Mouse (Mus musculus) limb, embryonic 15.5 days (tissue): ENCODE data around the gene Cnksr3. TPM values are rescaled to one million over a fixed set of nuclear protein-coding genes. Genes with fewer than 3 reads are reported as not detected.

Experiments
- ATAC-seq: fragments of 200-750 bp; cut with Nextera tagmentation; 2 replicates; pipeline ENCODE4 v1.8.0; 2017; ENCODE audit warnings: low read depth, moderate TSS enrichment; ENCODE audit not compliant: insufficient number of reproducible peaks, low FRiP score, low TSS enrichment
- H3K27ac ChIP-seq: fragments of 300-500 bp; sonication (generic); 2 replicates; pipeline ENCODE4 v1.5.1; 2015; ENCODE audit warnings: moderate library complexity, mild to moderate bottlenecking, inconsistent platforms
- H3K27me3 ChIP-seq: fragments of 300-500 bp; sonication (generic); 2 replicates; pipeline ENCODE4 v1.6.1; 2015; ENCODE audit warnings: inconsistent platforms
- H3K36me3 ChIP-seq: fragments of 300-500 bp; sonication (generic); 2 replicates; pipeline ENCODE4 v1.6.1; 2015; ENCODE audit warnings: inconsistent platforms
- H3K4me1 ChIP-seq: fragments of 300-500 bp; sonication (generic); 2 replicates; pipeline ENCODE4 v1.6.1; 2015; ENCODE audit warnings: inconsistent platforms
- H3K4me2 ChIP-seq: fragments of 300-500 bp; sonication (generic); 2 replicates; pipeline ENCODE4 v1.6.1; 2015; ENCODE audit warnings: mild to moderate bottlenecking, inconsistent platforms
- H3K4me3 ChIP-seq: fragments of 300-500 bp; sonication (generic); 2 replicates; pipeline ENCODE4 v1.5.1; 2015; ENCODE audit warnings: mild to moderate bottlenecking, inconsistent platforms
- H3K9ac ChIP-seq: fragments of 300-500 bp; sonication (generic); 2 replicates; pipeline ENCODE4 v1.6.1; 2015; ENCODE audit warnings: inconsistent platforms
- H3K9me3 ChIP-seq: fragments of 300-500 bp; sonication (generic); 2 replicates; pipeline ENCODE4 v1.6.1; 2016; ENCODE audit warnings: inconsistent platforms
- WGBS: fragments of 180-500 bp; shearing (Covaris S2); methylation state at CpG from one replicate; pipeline ENCODE4 v1.1.7; 2015; 5-methylcytosine and 5-hydroxymethylcytosine counted together
- polyA plus RNA-seq: library from polyadenylated mRNA; unstranded; fragments of >200 nt; fragmentation: Nextera tagmentation; extraction: Ambion mirVana; gene quantifications from 2 replicates; pipeline ENCODE4 v1.2.1, GENCODE M21; 2015

Cnksr3 gene
- 13.0 and 13.3 TPM in 2 replicates for polyA plus RNA-seq

- peak within 1 kb of the TSS; percentile 79 for H3K4me2 ChIP-seq
- H3K36me3 ChIP-seq = no peaks in the 10 kb centered on the region
- ATAC-seq = peak; percentile 90
- H3K4me1 ChIP-seq = peaks cover 38% of the 10 kb centered on the region
- H3K27me3 ChIP-seq = no peaks in the 10 kb centered on the region
- H3K27ac ChIP-seq = peak within 1 kb of the TSS; percentile 95
- peak within 1 kb of the TSS; percentile 72 for H3K4me3 ChIP-seq
- WGBS = under 1% methylated on average over 73 of the region's 74 CpGs
- peak within 1 kb of the TSS; percentile 87 for H3K9ac ChIP-seq
- H3K9me3 ChIP-seq = no peaks in the 10 kb centered on the region
Measured at GRCm38 (mm10) chr10:7211696-7212482, at the start of gene Cnksr3. Gene Cnksr3 (minus strand): TSS chr10:7212237.

DNA sequence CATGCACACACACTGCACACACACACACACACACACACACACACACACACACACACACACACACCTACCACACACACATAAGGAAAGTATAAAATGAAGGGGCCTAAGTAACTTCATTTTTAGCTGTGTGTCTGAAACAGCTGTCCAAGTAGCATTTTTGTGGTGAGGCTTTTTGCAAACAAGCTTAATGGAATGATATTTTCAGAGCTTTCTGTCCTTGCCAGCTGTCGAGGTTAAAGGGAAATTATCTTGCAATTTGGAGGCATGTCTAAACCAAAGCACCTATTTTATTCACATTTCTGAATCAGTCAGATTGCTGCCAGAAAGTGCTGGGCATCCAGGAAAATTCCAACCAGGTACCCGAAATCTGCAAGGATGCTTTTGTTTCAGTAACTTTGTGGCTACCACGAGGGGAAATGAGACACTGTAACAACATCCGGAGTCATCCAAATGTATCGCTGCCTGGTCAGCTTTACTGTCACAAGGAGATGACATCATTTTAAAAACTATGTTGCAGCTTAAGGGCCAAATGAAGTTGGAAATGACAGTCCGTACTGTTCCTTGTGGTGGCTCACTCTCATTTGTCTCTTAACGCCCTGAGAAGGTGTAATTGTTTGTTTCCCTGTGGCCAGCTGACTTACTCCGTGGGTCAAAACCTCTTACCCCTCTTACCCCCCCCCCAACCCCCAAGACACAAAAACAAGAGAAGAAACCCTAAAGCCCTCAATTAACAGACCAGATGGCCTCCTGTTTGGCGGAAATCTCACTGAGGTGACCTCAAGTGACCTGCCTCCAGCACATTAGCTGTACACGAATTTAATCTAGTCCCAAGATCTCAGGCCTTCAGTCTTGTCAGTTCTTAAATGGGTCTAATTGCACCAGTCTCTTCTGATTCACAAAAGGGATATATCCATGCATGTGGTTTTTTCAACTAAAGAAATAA, 48.4 kb upstream of the Cnksr3 start:
- Histone ChIP-seq H3K4me1 (0 out of 2 replicates have a peak, but pooled peaks cover 6% of the 10 kb centered on the region), H3K9me3 (no peaks in the 10 kb centered on the region), H3K9ac (no peak overlapping the region), H3K4me3 (no peak overlapping the region), H3K27me3 (no peaks in the 10 kb centered on the region), H3K27ac (no peak overlapping the region), H3K36me3 (no peaks in the 10 kb centered on the region), H3K4me2 (no peak overlapping the region)
- no peak for ATAC-seq
- WGBS = 36% methylated on average over 10 of the region's 10 CpGs

DNA sequence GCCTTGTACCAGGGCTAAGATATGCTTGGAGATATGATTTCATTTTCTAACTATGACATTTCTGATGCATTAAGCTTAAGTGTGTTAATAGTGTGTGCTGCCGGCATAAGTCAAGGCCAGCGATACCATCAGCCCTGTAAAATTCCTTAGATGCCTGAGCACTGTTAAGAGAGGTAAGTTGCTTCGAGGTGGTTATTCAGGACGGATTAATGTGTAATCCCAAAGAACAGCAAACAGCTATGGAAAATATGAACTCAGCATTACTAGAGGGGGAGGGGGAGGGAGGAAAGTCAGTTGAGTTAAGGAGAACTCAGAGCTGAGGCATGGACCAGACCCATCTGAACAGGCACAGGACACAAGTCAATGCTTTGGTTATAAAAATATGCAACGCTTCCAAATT, 46.6 kb upstream of the Cnksr3 start:
- H3K4me3 ChIP-seq = no peak overlapping the region
- no peak overlapping the region for H3K27ac ChIP-seq
- H3K4me1 ChIP-seq = 0 out of 2 replicates have a peak, but pooled peaks cover 6% of the 10 kb centered on the region
- ATAC-seq = no peak
- H3K27me3 ChIP-seq = no peaks in the 10 kb centered on the region
- 57% methylated on average over 5 of the region's 5 CpGs for WGBS
- no peak overlapping the region for H3K9ac ChIP-seq
- H3K36me3 ChIP-seq = no peaks in the 10 kb centered on the region
- no peak overlapping the region for H3K4me2 ChIP-seq
- H3K9me3 ChIP-seq = no peaks in the 10 kb centered on the region

DNA sequence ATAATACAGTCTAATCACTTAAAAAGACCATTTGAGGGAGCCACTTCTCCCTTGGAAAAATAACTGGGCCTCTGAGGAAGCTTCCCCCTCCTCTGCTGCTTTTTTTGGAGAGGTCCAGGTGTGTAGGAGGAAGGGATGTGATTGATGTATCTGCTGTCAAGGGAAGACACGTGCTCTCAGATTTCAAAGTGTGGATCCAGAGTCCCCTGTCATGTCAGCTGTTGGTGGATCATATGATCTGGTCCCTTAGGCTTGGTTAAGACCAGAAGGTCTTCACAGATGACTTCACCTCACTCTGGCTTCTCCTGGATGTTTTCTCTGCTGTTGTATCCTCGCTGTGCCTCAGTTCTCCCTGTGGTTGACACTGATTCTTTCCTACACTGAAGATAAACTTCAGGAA, 38.4 kb upstream of the Cnksr3 start:
- H3K27me3 ChIP-seq = no peaks in the 10 kb centered on the region
- no peak overlapping the region for H3K4me3 ChIP-seq
- H3K9me3 ChIP-seq = no peaks in the 10 kb centered on the region
- no peaks in the 10 kb centered on the region for H3K4me1 ChIP-seq
- WGBS = 63% methylated on average over 2 of the region's 2 CpGs
- H3K9ac ChIP-seq = no peak overlapping the region
- no peaks in the 10 kb centered on the region for H3K36me3 ChIP-seq
- no peak for ATAC-seq
- H3K4me2 ChIP-seq = no peak overlapping the region
- no peak overlapping the region for H3K27ac ChIP-seq

GRCm38 (mm10) chr10:7234601-7235000, 22.6 kb upstream of the Cnksr3 start:
- Histone ChIP-seq H3K4me1 (peaks cover 3% of the 10 kb centered on the region), H3K27ac (no peak overlapping the region), H3K4me3 (no peak overlapping the region), H3K36me3 (no peaks in the 10 kb centered on the region), H3K9me3 (no peaks in the 10 kb centered on the region), H3K27me3 (no peaks in the 10 kb centered on the region), H3K4me2 (no peak overlapping the region), H3K9ac (no peak overlapping the region)
- no peak for ATAC-seq
- WGBS = 54% methylated on average over 3 of the region's 5 CpGs

GRCm38 (mm10) chr10:7217551-7218127, 5.6 kb upstream of the Cnksr3 start:
- Histone ChIP-seq H3K27ac (no peak overlapping the region), H3K4me3 (no peak overlapping the region), H3K4me1 (peaks cover 8% of the 10 kb centered on the region), H3K27me3 (no peaks in the 10 kb centered on the region), H3K36me3 (no peaks in the 10 kb centered on the region), H3K4me2 (no peak overlapping the region), H3K9me3 (no peaks in the 10 kb centered on the region), H3K9ac (no peak overlapping the region)
- 72% methylated on average over 3 of the region's 3 CpGs for WGBS
- no peak for ATAC-seq

- Histone ChIP-seq H3K27ac (no peak overlapping the region), H3K9me3 (no peaks in the 10 kb centered on the region), H3K4me1 (peaks cover 17% of the 10 kb centered on the region), H3K9ac (no peak overlapping the region), H3K4me3 (no peak overlapping the region), H3K27me3 (no peaks in the 10 kb centered on the region), H3K36me3 (no peaks in the 10 kb centered on the region), H3K4me2 (no peak overlapping the region)
- 67% methylated on average over 4 of the region's 4 CpGs for WGBS
- ATAC-seq = no peak
Measured at GRCm38 (mm10) chr10:7214718-7215117, 2.7 kb upstream of the Cnksr3 start.

DNA sequence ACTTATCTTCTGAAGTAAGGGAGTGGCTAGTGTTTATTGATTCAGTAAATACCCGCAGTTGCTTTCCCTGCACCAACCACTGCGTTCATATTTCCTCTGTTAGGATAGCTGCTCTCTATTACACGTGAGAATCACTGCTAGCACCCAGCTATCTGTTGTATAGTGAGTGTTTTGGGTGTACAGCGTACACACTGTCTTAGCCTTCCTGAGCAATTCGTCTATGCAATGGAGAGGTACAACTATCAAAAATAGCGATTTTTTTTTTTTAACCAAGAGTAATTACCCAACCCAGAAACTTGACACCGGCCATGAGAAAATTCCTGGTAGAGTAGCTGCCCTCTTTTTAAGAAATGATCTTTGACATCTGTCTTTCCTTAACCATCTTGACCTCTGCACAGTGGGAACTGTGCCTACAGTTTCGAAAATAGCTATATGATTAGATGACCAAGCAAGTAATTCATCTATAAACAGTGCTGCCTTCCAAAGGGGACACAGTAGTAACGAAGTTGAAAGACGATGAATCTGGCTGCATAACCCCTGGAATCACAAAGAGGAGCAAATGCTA, 1.1 kb upstream of the Cnksr3 start:
- Histone ChIP-seq H3K4me1 (peaks cover 28% of the 10 kb centered on the region), H3K9me3 (no peaks in the 10 kb centered on the region), H3K27me3 (no peaks in the 10 kb centered on the region), H3K36me3 (no peaks in the 10 kb centered on the region), H3K4me2 (peak overlapping the region; percentile 79), H3K9ac (no peak overlapping the region), H3K27ac (peak overlapping the region; percentile 95; the same call in 1 of the 2 replicates), H3K4me3 (peak overlapping the region; percentile 72)
- no peak for ATAC-seq
- 26% methylated on average over 10 of the region's 10 CpGs for WGBS

GRCm38 (mm10) chr10:7212537-7212936, 500 bp upstream of the Cnksr3 start:
- H3K4me3 ChIP-seq = peak overlapping the region; percentile 72
- H3K4me2 ChIP-seq = peak overlapping the region; percentile 79
- H3K27ac ChIP-seq = peak overlapping the region; percentile 95
- no peaks in the 10 kb centered on the region for H3K27me3 ChIP-seq
- no peaks in the 10 kb centered on the region for H3K36me3 ChIP-seq
- WGBS = 5% methylated on average over 10 of the region's 10 CpGs
- 0 out of 2 replicates have a peak overlapping the region, but pooled peaks have one; percentile 29 for H3K9ac ChIP-seq
- H3K4me1 ChIP-seq = peaks cover 32% of the 10 kb centered on the region
- no peaks in the 10 kb centered on the region for H3K9me3 ChIP-seq
- ATAC-seq = peak; percentile 44; the same call in 1 of the 2 replicates

DNA sequence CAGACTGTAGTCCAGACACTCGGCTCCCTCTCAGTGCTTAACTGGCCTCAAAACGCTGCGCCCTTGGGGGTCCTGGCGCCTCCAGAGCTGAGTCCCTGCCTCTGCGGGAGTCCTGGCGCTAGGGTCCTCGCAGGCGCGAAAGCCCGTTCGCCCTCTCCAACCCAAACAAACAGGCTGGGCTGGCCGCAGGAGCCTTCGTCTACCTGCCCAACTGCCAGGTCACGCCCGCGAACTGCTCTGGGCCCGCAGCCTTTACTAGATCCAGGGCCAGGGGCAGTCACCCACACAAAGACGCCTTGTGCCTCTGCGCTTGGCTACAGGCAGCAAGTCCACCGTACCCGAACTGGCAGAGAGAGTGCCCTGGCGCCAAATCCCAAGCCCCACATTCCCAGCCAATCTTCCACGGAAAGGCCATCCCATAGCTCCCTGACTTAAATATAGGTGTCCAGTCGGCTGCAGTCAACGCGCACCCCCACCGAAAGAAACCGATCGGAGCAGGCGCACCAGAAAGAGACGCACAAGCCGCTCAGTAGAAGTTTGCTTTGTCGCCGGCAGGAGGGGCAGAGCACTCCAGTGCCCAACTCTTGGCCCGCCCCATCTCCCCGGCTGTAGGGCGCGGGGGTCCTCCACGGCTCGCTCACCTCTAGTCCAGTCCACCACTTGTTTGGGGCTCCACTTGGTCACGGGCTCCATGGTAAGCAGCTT, 894 bp downstream of the Cnksr3 start:
- Histone ChIP-seq H3K4me1 (peaks cover 41% of the 10 kb centered on the region), H3K27ac (peak overlapping the region; percentile 95), H3K9ac (peak overlapping the region; percentile 87), H3K4me3 (peak overlapping the region; percentile 72), H3K27me3 (no peaks in the 10 kb centered on the region), H3K36me3 (no peaks in the 10 kb centered on the region), H3K9me3 (no peaks in the 10 kb centered on the region), H3K4me2 (peak overlapping the region; percentile 79)
- ATAC-seq = peak; percentile 74
- WGBS = under 1% methylated on average over 41 of the region's 41 CpGs
